Mouse (Mus musculus): ENCODE measurements at regions not wholly inside any gene's neighbourhood (a gene's known extent, or its start where the extent isn't known, plus 50 kb on each side); places are given as distances from the start of the nearest gene placed in this dataset.

DNA sequence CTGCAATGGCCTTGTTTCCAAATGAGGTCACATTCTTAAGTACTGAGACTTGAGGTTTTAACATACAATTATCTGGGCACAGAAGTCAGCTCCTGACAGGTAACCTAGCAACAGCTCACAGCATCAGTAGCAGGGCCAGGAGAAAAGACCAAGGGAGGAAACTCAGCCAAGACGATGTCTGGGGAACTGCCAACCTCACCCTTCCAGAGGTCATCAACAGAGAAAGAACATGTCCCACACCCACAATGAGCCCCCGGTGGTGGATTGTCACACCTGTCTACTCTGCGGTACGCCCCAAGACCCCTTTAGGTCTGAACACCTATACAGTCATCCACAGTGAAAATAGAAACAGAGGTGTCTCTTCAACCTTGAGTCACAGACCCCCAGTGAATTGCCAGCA lies 140.0 kb downstream of the Tmem17 start:
- H3K4me3 ChIP-seq (ENCODE audit: insufficient read depth in 1 of 2, low read depth in 1 of 2, low read length in 2 of 2, poor library complexity in 1 of 2, severe bottlenecking in 1 of 2), result no peak overlapping the region
- H3K4me1 ChIP-seq (ENCODE audit: control insufficient read depth in 2 of 2, insufficient read depth in 2 of 2, low read length in 2 of 2, poor library complexity in 1 of 2), result peaks cover 0 to 7% of the 10 kb centered on the region in 2 experiments; a peak in 1 of 4 replicates
- DNase-seq (ENCODE audit: low read depth, low spot score), result no peak
- H3K9me3 ChIP-seq (ENCODE audit: control insufficient read depth, insufficient read depth, low read depth, low read length), result no peaks in the 10 kb centered on the region
- no peaks in the 10 kb centered on the region for H3K36me3 ChIP-seq (ENCODE audit: control insufficient read depth, insufficient read depth, low read length, poor library complexity, severe bottlenecking)
- no peak overlapping the region for H3K27ac ChIP-seq (ENCODE audit: insufficient read depth, low read depth, low read length, poor library complexity, severe bottlenecking)
- in situ Hi-C loops (cut with MboI; ENCODE audit: low sequenced_read_pairs in 2 of 2, unreplicated experiment in 2 of 2), result no loop called here
- TF ChIP-seq ZNF384 (IDR thresholded peaks at IDR 0.05; ENCODE audit: low read depth, low read length), result no peak
- TF ChIP-seq HCFC1 (IDR thresholded peaks at IDR 0.05; ENCODE audit: borderline replicate concordance, insufficient read depth, low read length), result no peak
- no peak for TF ChIP-seq ZC3H11A (IDR thresholded peaks at IDR 0.05; ENCODE audit: borderline replicate concordance, low read depth, low read length)
- TF ChIP-seq MAFK (IDR thresholded peaks at IDR 0.05; ENCODE audit: insufficient read depth, low read depth, low read length), result no peak
- TF ChIP-seq CHD2 (IDR thresholded peaks at IDR 0.05; ENCODE audit: low read depth, low read length), result no peak
- no peak overlapping the region for H3K9ac ChIP-seq (ENCODE audit: insufficient read depth, low read depth, low read length, poor library complexity, severe bottlenecking)

DNA sequence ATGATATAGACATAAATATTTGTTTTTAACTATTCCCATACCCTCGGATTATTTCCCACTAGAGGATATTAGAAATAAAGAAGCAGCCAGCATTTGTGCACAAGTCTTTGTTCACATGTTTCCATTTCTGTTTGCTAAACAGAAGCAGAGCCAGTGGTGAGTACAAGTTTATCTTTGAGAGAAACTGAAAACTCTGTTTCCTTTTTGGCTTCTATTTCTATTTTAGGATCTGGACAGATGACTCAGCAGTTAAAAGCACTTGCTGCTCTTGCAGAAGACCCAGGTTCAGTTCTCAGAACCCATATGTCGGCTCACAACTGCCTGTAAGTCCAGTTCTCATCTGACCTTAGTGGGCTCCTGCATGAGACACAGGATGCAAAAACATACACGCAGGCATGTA lies 141.0 kb downstream of the Tmem17 start:
- no peak for DNase-seq (ENCODE audit: low read depth, low spot score)
- Histone ChIP-seq H3K27ac (ENCODE audit: insufficient read depth, low read depth, low read length, poor library complexity, severe bottlenecking) (no peak overlapping the region), H3K4me3 (ENCODE audit: insufficient read depth in 1 of 2, low read depth in 1 of 2, low read length in 2 of 2, poor library complexity in 1 of 2, severe bottlenecking in 1 of 2) (no peak overlapping the region), H3K36me3 (ENCODE audit: control insufficient read depth, insufficient read depth, low read length, poor library complexity, severe bottlenecking) (no peaks in the 10 kb centered on the region), H3K9me3 (ENCODE audit: control insufficient read depth, insufficient read depth, low read depth, low read length) (no peaks in the 10 kb centered on the region), H3K4me1 (ENCODE audit: control insufficient read depth in 2 of 2, insufficient read depth in 2 of 2, low read length in 2 of 2, poor library complexity in 1 of 2) (peaks cover 0 to 2% of the 10 kb centered on the region in 2 experiments; a peak in 1 of 4 replicates), H3K9ac (ENCODE audit: insufficient read depth, low read depth, low read length, poor library complexity, severe bottlenecking) (no peak overlapping the region)
- TF ChIP-seq MAFK (IDR thresholded peaks at IDR 0.05; ENCODE audit: insufficient read depth, low read depth, low read length), result no peak
- TF ChIP-seq CHD2 (IDR thresholded peaks at IDR 0.05; ENCODE audit: low read depth, low read length), result no peak
- TF ChIP-seq ZC3H11A (IDR thresholded peaks at IDR 0.05; ENCODE audit: borderline replicate concordance, low read depth, low read length), result no peak
- TF ChIP-seq ZNF384 (IDR thresholded peaks at IDR 0.05; ENCODE audit: low read depth, low read length), result no peak
- TF ChIP-seq HCFC1 (IDR thresholded peaks at IDR 0.05; ENCODE audit: borderline replicate concordance, insufficient read depth, low read length), result no peak
- in situ Hi-C loops (cut with MboI; ENCODE audit: low sequenced_read_pairs in 2 of 2, unreplicated experiment in 2 of 2), result no loop called here

DNA sequence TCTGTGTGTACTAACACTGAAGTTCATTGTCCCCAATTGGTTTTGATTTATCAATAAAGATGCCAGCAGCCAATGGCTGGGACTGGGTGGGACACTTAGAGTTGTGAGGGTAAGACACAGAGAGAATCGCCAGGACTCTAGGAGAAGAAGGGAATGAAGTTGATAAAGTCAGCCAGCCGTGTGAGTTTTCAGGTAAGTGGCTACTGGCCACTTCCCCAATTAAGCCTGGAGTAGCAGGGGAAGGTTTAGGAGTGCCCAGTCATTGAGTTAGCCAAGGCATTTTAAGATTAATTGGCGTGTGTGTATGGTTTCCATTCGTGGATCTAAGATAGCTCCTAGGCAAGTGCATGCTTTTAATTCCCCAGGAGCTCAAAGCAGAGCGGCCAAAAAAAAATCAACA lies 141.5 kb downstream of the Tmem17 start:
- TF ChIP-seq CHD2 (IDR thresholded peaks at IDR 0.05; ENCODE audit: low read depth, low read length) (no peak), ZNF384 (IDR thresholded peaks at IDR 0.05; ENCODE audit: low read depth, low read length) (no peak), MAFK (IDR thresholded peaks at IDR 0.05; ENCODE audit: insufficient read depth, low read depth, low read length) (no peak), ZC3H11A (IDR thresholded peaks at IDR 0.05; ENCODE audit: borderline replicate concordance, low read depth, low read length) (no peak), HCFC1 (IDR thresholded peaks at IDR 0.05; ENCODE audit: borderline replicate concordance, insufficient read depth, low read length) (no peak)
- no peaks in the 10 kb centered on the region for H3K36me3 ChIP-seq (ENCODE audit: control insufficient read depth, insufficient read depth, low read length, poor library complexity, severe bottlenecking)
- H3K9ac ChIP-seq (ENCODE audit: insufficient read depth, low read depth, low read length, poor library complexity, severe bottlenecking), result no peak overlapping the region
- no peaks in the 10 kb centered on the region for H3K9me3 ChIP-seq (ENCODE audit: control insufficient read depth, insufficient read depth, low read depth, low read length)
- in situ Hi-C loops (cut with MboI; ENCODE audit: low sequenced_read_pairs in 2 of 2, unreplicated experiment in 2 of 2), result no loop called here
- H3K4me3 ChIP-seq (ENCODE audit: insufficient read depth in 1 of 2, low read depth in 1 of 2, low read length in 2 of 2, poor library complexity in 1 of 2, severe bottlenecking in 1 of 2), result no peak overlapping the region
- H3K4me1 ChIP-seq (ENCODE audit: control insufficient read depth in 2 of 2, insufficient read depth in 2 of 2, low read length in 2 of 2, poor library complexity in 1 of 2), result no peaks in the 10 kb centered on the region
- no peak for DNase-seq (ENCODE audit: low read depth, low spot score)
- no peak overlapping the region for H3K27ac ChIP-seq (ENCODE audit: insufficient read depth, low read depth, low read length, poor library complexity, severe bottlenecking)

DNA sequence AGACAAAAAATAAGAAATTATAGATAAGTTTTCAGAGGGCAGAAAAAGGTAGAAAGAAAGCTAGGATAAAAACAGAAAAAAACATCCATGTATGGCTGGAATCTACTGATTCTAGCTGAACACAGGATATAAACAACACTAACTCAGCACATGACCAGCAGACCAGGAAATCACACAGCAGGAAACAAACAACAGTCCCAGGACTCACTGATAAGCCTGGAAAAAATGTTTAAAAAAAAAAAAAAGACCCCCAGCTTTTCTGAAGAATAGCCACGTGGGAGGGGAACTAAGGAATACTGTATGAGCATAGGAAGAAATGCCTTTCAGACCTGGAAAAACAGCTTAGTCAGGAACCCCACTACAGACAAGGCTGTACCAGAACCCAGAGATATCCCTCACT lies 145.7 kb downstream of the Tmem17 start:
- Histone ChIP-seq H3K4me1 (ENCODE audit: control insufficient read depth in 2 of 2, insufficient read depth in 2 of 2, low read length in 2 of 2, poor library complexity in 1 of 2) (peaks cover 0 to 5% of the 10 kb centered on the region in 2 experiments; a peak in 1 of 4 replicates), H3K9ac (ENCODE audit: insufficient read depth, low read depth, low read length, poor library complexity, severe bottlenecking) (no peak overlapping the region), H3K36me3 (ENCODE audit: control insufficient read depth, insufficient read depth, low read length, poor library complexity, severe bottlenecking) (no peaks in the 10 kb centered on the region), H3K4me3 (ENCODE audit: insufficient read depth in 1 of 2, low read depth in 1 of 2, low read length in 2 of 2, poor library complexity in 1 of 2, severe bottlenecking in 1 of 2) (no peak overlapping the region), H3K27ac (ENCODE audit: insufficient read depth, low read depth, low read length, poor library complexity, severe bottlenecking) (no peak overlapping the region), H3K9me3 (ENCODE audit: control insufficient read depth, insufficient read depth, low read depth, low read length) (no peaks in the 10 kb centered on the region)
- in situ Hi-C loops (cut with MboI; ENCODE audit: low sequenced_read_pairs in 2 of 2, unreplicated experiment in 2 of 2), result no loop called here
- TF ChIP-seq MAFK (IDR thresholded peaks at IDR 0.05; ENCODE audit: insufficient read depth, low read depth, low read length), result no peak
- no peak for TF ChIP-seq HCFC1 (IDR thresholded peaks at IDR 0.05; ENCODE audit: borderline replicate concordance, insufficient read depth, low read length)
- TF ChIP-seq CHD2 (IDR thresholded peaks at IDR 0.05; ENCODE audit: low read depth, low read length), result no peak
- no peak for TF ChIP-seq ZC3H11A (IDR thresholded peaks at IDR 0.05; ENCODE audit: borderline replicate concordance, low read depth, low read length)
- TF ChIP-seq ZNF384 (IDR thresholded peaks at IDR 0.05; ENCODE audit: low read depth, low read length), result no peak
- DNase-seq (ENCODE audit: low read depth, low spot score), result no peak

DNA sequence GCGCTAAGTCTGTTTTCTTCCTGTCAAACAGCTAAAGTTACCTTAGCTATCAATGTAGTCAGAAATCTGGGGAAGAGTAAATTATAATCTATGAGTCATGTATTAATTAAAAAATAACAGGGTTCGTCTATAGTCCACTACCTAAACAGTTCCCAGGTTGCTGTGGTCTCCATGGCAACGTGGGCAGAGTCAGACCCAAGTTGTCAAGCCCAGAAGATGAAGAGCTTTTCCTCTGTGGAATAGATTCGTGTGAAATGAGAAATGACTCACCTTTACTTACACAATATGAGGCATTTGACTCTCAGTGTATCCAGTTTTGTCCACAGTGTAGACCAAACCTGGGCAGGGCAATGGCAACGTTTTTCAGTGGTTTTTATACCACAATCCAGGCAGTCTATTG lies 149.2 kb downstream of the Tmem17 start:
- H3K9ac ChIP-seq (ENCODE audit: insufficient read depth, low read depth, low read length, poor library complexity, severe bottlenecking), result no peak overlapping the region
- TF ChIP-seq CHD2 (IDR thresholded peaks at IDR 0.05; ENCODE audit: low read depth, low read length), result no peak
- no peak for TF ChIP-seq ZNF384 (IDR thresholded peaks at IDR 0.05; ENCODE audit: low read depth, low read length)
- TF ChIP-seq MAFK (IDR thresholded peaks at IDR 0.05; ENCODE audit: insufficient read depth, low read depth, low read length), result no peak
- TF ChIP-seq ZC3H11A (IDR thresholded peaks at IDR 0.05; ENCODE audit: borderline replicate concordance, low read depth, low read length), result no peak
- TF ChIP-seq HCFC1 (IDR thresholded peaks at IDR 0.05; ENCODE audit: borderline replicate concordance, insufficient read depth, low read length), result no peak
- DNase-seq (ENCODE audit: low read depth, low spot score), result no peak
- no peaks in the 10 kb centered on the region for H3K9me3 ChIP-seq (ENCODE audit: control insufficient read depth, insufficient read depth, low read depth, low read length)
- no peak overlapping the region for H3K27ac ChIP-seq (ENCODE audit: insufficient read depth, low read depth, low read length, poor library complexity, severe bottlenecking)
- peaks cover 0 to 5% of the 10 kb centered on the region in 2 experiments; a peak in 1 of 4 replicates for H3K4me1 ChIP-seq (ENCODE audit: control insufficient read depth in 2 of 2, insufficient read depth in 2 of 2, low read length in 2 of 2, poor library complexity in 1 of 2)
- H3K4me3 ChIP-seq (ENCODE audit: insufficient read depth in 1 of 2, low read depth in 1 of 2, low read length in 2 of 2, poor library complexity in 1 of 2, severe bottlenecking in 1 of 2), result no peak overlapping the region
- H3K36me3 ChIP-seq (ENCODE audit: control insufficient read depth, insufficient read depth, low read length, poor library complexity, severe bottlenecking), result no peaks in the 10 kb centered on the region
- in situ Hi-C loops (cut with MboI; ENCODE audit: low sequenced_read_pairs in 2 of 2, unreplicated experiment in 2 of 2), result no loop called here

Data from ES-E14 (cell line).